Mouse (Mus musculus) kidney, embryonic 14.5 days (tissue): ENCODE results near the gene Dync2li1. TPM values are rescaled to one million over a fixed set of nuclear protein-coding genes. Genes with fewer than 3 reads are reported as not detected.

ENCODE experiments used
- ATAC-seq: fragments of 200-750 bp; cut with Nextera tagmentation; 2 replicates; pipeline ENCODE4 v1.8.0; 2017; ENCODE audit warnings: moderate number of reproducible peaks, mild to moderate bottlenecking, moderate TSS enrichment, moderate library complexity; ENCODE audit not compliant: low FRiP score, low TSS enrichment
- H3K27ac ChIP-seq: fragments of 300-500 bp; sonication (generic); 2 replicates; pipeline ENCODE4 v1.5.1; 2014; ENCODE audit warnings: low read depth, mild to moderate bottlenecking, low read length, moderate library complexity, mixed read lengths
- H3K27me3 ChIP-seq: fragments of 300-500 bp; sonication (generic); 2 replicates; pipeline ENCODE4 v1.6.1; 2014; ENCODE audit warnings: mild to moderate bottlenecking, low read length; ENCODE audit not compliant: control insufficient read depth, insufficient read depth
- H3K36me3 ChIP-seq: fragments of 300-500 bp; sonication (generic); 2 replicates; pipeline ENCODE4 v1.6.1; 2014; ENCODE audit warnings: low read length, mixed read lengths; ENCODE audit not compliant: control insufficient read depth, insufficient read depth
- H3K4me1 ChIP-seq: fragments of 300-500 bp; sonication (generic); 2 replicates; pipeline ENCODE4 v1.6.1; 2014; ENCODE audit warnings: low read length, mixed read lengths; ENCODE audit not compliant: control insufficient read depth, insufficient read depth
- H3K4me2 ChIP-seq: fragments of 300-500 bp; sonication (generic); replicated peaks from 2 replicates; pipeline ENCODE4 v1.6.1; 2014; ENCODE audit warnings: low read depth, mild to moderate bottlenecking, low read length
- H3K4me3 ChIP-seq: fragments of 300-500 bp; sonication (generic); 2 replicates; pipeline ENCODE4 v1.5.1; 2014; ENCODE audit warnings: mild to moderate bottlenecking, low read length
- H3K9ac ChIP-seq: fragments of 300-500 bp; sonication (generic); 2 replicates; pipeline ENCODE4 v1.6.1; 2014; ENCODE audit warnings: low read depth, mild to moderate bottlenecking, low read length, moderate library complexity
- H3K9me3 ChIP-seq: fragments of 300-500 bp; sonication (generic); 2 replicates; pipeline ENCODE4 v1.6.1; 2016; ENCODE audit warnings: low read length; ENCODE audit not compliant: control insufficient read depth
- WGBS: fragments of 180-500 bp; shearing (Covaris S2); extraction: QIAGEN DNeasy Blood & Tissue Kit; methylation state at CpG from one replicate; pipeline ENCODE4 v1.1.7; 2014; 5-methylcytosine and 5-hydroxymethylcytosine counted together
- polyA plus RNA-seq: library from polyadenylated mRNA; unstranded; fragments of >200 nt; fragmentation: Nextera tagmentation; extraction: Ambion mirVana; gene quantifications from 2 replicates; pipeline ENCODE4 v1.2.1, GENCODE M21; 2014

Dync2li1 gene
- polyA plus RNA-seq, result 48.7 and 57.3 TPM in 2 replicates

GRCm38 (mm10) chr17:84626276-84626856 lies at the start of gene Dync2li1:
Dync2li1 (plus strand) TSS chr17:84626496.
- Histone ChIP-seq H3K36me3 (no peaks in the 10 kb centered on the region), H3K4me3 (peak within 1 kb of the TSS; percentile 45), H3K27me3 (no peaks in the 10 kb centered on the region), H3K27ac (peak within 1 kb of the TSS; percentile 51; the same call in 1 of the 2 replicates), H3K4me1 (no peaks in the 10 kb centered on the region), H3K4me2 (peak within 1 kb of the TSS; percentile 69), H3K9ac (peak within 1 kb of the TSS; percentile 57), H3K9me3 (no peaks in the 10 kb centered on the region)
- ATAC-seq, result peak; percentile 97
- WGBS, result under 1% methylated on average over 25 of the region's 25 CpGs

- no peak overlapping the region for H3K27ac ChIP-seq
- ATAC-seq, result peak; percentile 40; the same call in 1 of the 2 replicates
Measured at GRCm38 (mm10) chr17:84576621-84577293, 49.5 kb upstream of the Dync2li1 start.

GRCm38 (mm10) chr17:84579249-84579648 lies 47.0 kb upstream of the Dync2li1 start:
- no peaks in the 10 kb centered on the region for H3K27me3 ChIP-seq
- no peak overlapping the region for H3K4me2 ChIP-seq
- no peak overlapping the region for H3K4me3 ChIP-seq
- H3K9ac ChIP-seq, result no peak overlapping the region
- ATAC-seq, result no peak
- peaks cover 6% of the 10 kb centered on the region; the same call in 1 of the 2 replicates for H3K36me3 ChIP-seq
- peaks cover 24% of the 10 kb centered on the region for H3K4me1 ChIP-seq
- 72% methylated on average over 8 of the region's 8 CpGs for WGBS
- no peaks in the 10 kb centered on the region for H3K9me3 ChIP-seq
- H3K27ac ChIP-seq, result 0 out of 2 replicates have a peak overlapping the region, but pooled peaks have one; percentile 55

More at GRCm38 (mm10) chr17:84576621-84577293, 49.5 kb upstream of the Dync2li1 start:
- H3K4me3 ChIP-seq, result no peak overlapping the region
- peaks cover 19% of the 10 kb centered on the region for H3K4me1 ChIP-seq
- H3K4me2 ChIP-seq, result no peak overlapping the region
- WGBS, result 40% methylated on average over 16 of the region's 16 CpGs
- peaks cover 10% of the 10 kb centered on the region; the same call in 1 of the 2 replicates for H3K36me3 ChIP-seq
- no peaks in the 10 kb centered on the region for H3K9me3 ChIP-seq
- H3K9ac ChIP-seq, result no peak overlapping the region
- no peaks in the 10 kb centered on the region for H3K27me3 ChIP-seq

- ATAC-seq, result peak; percentile 61
- Histone ChIP-seq H3K27ac (peak overlapping the region; percentile 55), H3K36me3 (peaks cover 6% of the 10 kb centered on the region; the same call in 1 of the 2 replicates), H3K4me3 (no peak overlapping the region), H3K4me2 (no peak overlapping the region), H3K4me1 (peaks cover 25% of the 10 kb centered on the region), H3K9me3 (no peaks in the 10 kb centered on the region), H3K9ac (no peak overlapping the region), H3K27me3 (no peaks in the 10 kb centered on the region)
- 46% methylated on average over 10 of the region's 10 CpGs for WGBS
Measured at GRCm38 (mm10) chr17:84579817-84580216, 46.5 kb upstream of the Dync2li1 start.

- Histone ChIP-seq H3K4me3 (no peak overlapping the region), H3K4me1 (peaks cover 25% of the 10 kb centered on the region), H3K9me3 (no peaks in the 10 kb centered on the region), H3K27me3 (no peaks in the 10 kb centered on the region), H3K9ac (no peak overlapping the region), H3K4me2 (no peak overlapping the region), H3K36me3 (peaks cover 6% of the 10 kb centered on the region; the same call in 1 of the 2 replicates), H3K27ac (peak overlapping the region; percentile 32)
- WGBS, result 19% methylated on average over 8 of the region's 8 CpGs
- ATAC-seq, result peak; percentile 28; the same call in 1 of the 2 replicates
Measured at GRCm38 (mm10) chr17:84580821-84581220, 45.5 kb upstream of the Dync2li1 start.

GRCm38 (mm10) chr17:84581740-84582414 lies 44.4 kb upstream of the Dync2li1 start:
- H3K4me1 ChIP-seq, result peaks cover 25% of the 10 kb centered on the region
- H3K36me3 ChIP-seq, result peaks cover 8% of the 10 kb centered on the region; the same call in 1 of the 2 replicates
- no peaks in the 10 kb centered on the region for H3K9me3 ChIP-seq
- H3K27ac ChIP-seq, result no peak overlapping the region
- 76% methylated on average over 8 of the region's 8 CpGs for WGBS
- H3K9ac ChIP-seq, result no peak overlapping the region
- H3K4me2 ChIP-seq, result no peak overlapping the region
- H3K4me3 ChIP-seq, result no peak overlapping the region
- ATAC-seq, result no peak
- no peaks in the 10 kb centered on the region for H3K27me3 ChIP-seq

GRCm38 (mm10) chr17:84584107-84584506 lies 42.2 kb upstream of the Dync2li1 start:
- H3K36me3 ChIP-seq, result peaks cover 11% of the 10 kb centered on the region; the same call in 1 of the 2 replicates
- WGBS, result 21% methylated on average over 9 of the region's 9 CpGs
- no peak overlapping the region for H3K4me2 ChIP-seq
- peak; percentile 53; the same call in 1 of the 2 replicates for ATAC-seq
- H3K9me3 ChIP-seq, result no peaks in the 10 kb centered on the region
- H3K27ac ChIP-seq, result no peak overlapping the region
- no peaks in the 10 kb centered on the region for H3K27me3 ChIP-seq
- no peak overlapping the region for H3K4me3 ChIP-seq
- H3K9ac ChIP-seq, result no peak overlapping the region
- H3K4me1 ChIP-seq, result peaks cover 25% of the 10 kb centered on the region

GRCm38 (mm10) chr17:84585104-84585503 lies 41.2 kb upstream of the Dync2li1 start:
- Histone ChIP-seq H3K4me3 (no peak overlapping the region), H3K36me3 (peaks cover 18% of the 10 kb centered on the region), H3K9me3 (no peaks in the 10 kb centered on the region), H3K4me1 (peaks cover 17% of the 10 kb centered on the region), H3K27ac (peak overlapping the region; percentile 17; the same call in 1 of the 2 replicates), H3K27me3 (no peaks in the 10 kb centered on the region), H3K9ac (no peak overlapping the region), H3K4me2 (no peak overlapping the region)
- 72% methylated on average over 8 of the region's 8 CpGs for WGBS
- no peak for ATAC-seq
